In the genomic region with DNA sequence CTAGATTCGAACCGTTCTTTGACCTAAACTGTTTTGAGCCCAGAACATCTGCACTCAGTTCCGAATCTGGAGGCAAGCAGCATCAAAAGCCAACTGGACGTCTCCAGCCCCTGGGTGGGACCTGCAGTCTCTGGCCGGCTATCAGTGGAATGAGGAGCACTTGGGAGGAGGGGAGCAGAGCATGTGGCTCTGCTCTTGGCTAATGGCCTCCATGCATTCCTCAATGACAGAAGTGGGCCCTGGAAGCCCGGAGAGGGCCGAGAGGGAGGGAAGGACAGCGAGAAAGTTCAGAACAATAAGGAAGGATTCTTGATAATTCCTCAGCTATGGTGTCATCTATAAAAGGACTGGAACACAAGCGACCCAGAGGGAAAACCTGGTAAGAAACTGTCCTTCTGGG, we compare ENCODE assay signal across 9 mouse cellular contexts. TPM values are rescaled to one million over a fixed set of nuclear protein-coding genes. Genes with fewer than 3 reads are reported as not detected.
A peak's percentile ranks its signal among the peaks of the same experiment; 100 is the strongest.
DNase-seq lines count a peak whose midpoint lies in the region; ATAC-seq and TF ChIP-seq lines count a peak whose summit lies in the region.
"Had no signal": no experiment of that assay in that cellular context is flagged by ENCODE, and none has a peak within 500 bp of the region (broad histone marks: within the 10 kb centered on the region; RNA-seq: fewer than 3 reads in every experiment).

No protein-coding gene starts in this region.

- no peaks in the 10 kb centered on the region for H3K9me3 ChIP-seq in heart, postnatal 0 days (replicated peaks; ENCODE audit: control insufficient read depth, low read length)
- H3K9me3 ChIP-seq in midbrain, embryonic 16.5 days (replicated peaks; ENCODE audit: control insufficient read depth, low read length, poor library complexity, severe bottlenecking) = no peaks in the 10 kb centered on the region
- no peaks in the 10 kb centered on the region for H3K9me3 ChIP-seq in hindbrain, embryonic 12.5 days (replicated peaks)

- no peak for TF ChIP-seq EP300 in heart, postnatal 0 days (IDR thresholded peaks at IDR 0.05; ENCODE audit: low read depth)

- 24% methylated on average over 9 of the region's 9 CpGs for WGBS in heart, postnatal 0 days
- 80% methylated on average over 9 of the region's 9 CpGs for WGBS in midbrain, embryonic 16.5 days
- 78% methylated on average over 9 of the region's 9 CpGs for WGBS in hindbrain, embryonic 12.5 days

- TF ChIP-seq CTCF in heart, postnatal 0 days (IDR thresholded peaks at IDR 0.05; ENCODE audit: low read depth) = no peak

- peaks cover 28% of the 10 kb centered on the region for H3K4me1 ChIP-seq in heart, postnatal 0 days (ENCODE audit: control insufficient read depth, insufficient read depth)
- H3K4me1 ChIP-seq in midbrain, embryonic 16.5 days (ENCODE audit: control insufficient read depth, insufficient read depth, low read length) = peaks cover 7% of the 10 kb centered on the region
- H3K4me1 ChIP-seq in hindbrain, embryonic 12.5 days = peaks cover 28% of the 10 kb centered on the region

- peak overlapping the region; percentile 40 for H3K27ac ChIP-seq in heart, postnatal 0 days (ENCODE audit: low read depth)
- H3K27ac ChIP-seq in midbrain, embryonic 16.5 days (ENCODE audit: low read length) = no peak overlapping the region
- H3K27ac ChIP-seq in hindbrain, embryonic 12.5 days = no peak overlapping the region

- H3K4me3 ChIP-seq in heart, postnatal 0 days (ENCODE audit: low read depth, low read length) = no peak overlapping the region
- no peak overlapping the region for H3K4me3 ChIP-seq in midbrain, embryonic 16.5 days (ENCODE audit: low read depth, low read length)
- no peak overlapping the region for H3K4me3 ChIP-seq in hindbrain, embryonic 12.5 days

- no peaks in the 10 kb centered on the region for H3K27me3 ChIP-seq in heart, postnatal 0 days (ENCODE audit: control insufficient read depth, insufficient read depth, low read length)
- no peaks in the 10 kb centered on the region for H3K27me3 ChIP-seq in midbrain, embryonic 16.5 days (ENCODE audit: control insufficient read depth, insufficient read depth, low read depth, low read length)
- no peaks in the 10 kb centered on the region for H3K27me3 ChIP-seq in hindbrain, embryonic 12.5 days

- ATAC-seq in heart, postnatal 0 days (ENCODE audit: insufficient read depth, low read depth) = peak; percentile 58; the same call in 1 of the 2 replicates
- ATAC-seq in midbrain, embryonic 16.5 days = no peak
- ATAC-seq in hindbrain, embryonic 12.5 days (ENCODE audit: low FRiP score) = no peak
- no peak for ATAC-seq in megakaryocyte progenitor cell, adult 5-6 weeks (replicated peaks; ENCODE audit: poor library complexity)

- H3K4me2 ChIP-seq in heart, postnatal 0 days (ENCODE audit: low read depth, low read length) = no peak overlapping the region
- no peak overlapping the region for H3K4me2 ChIP-seq in midbrain, embryonic 16.5 days (ENCODE audit: low read length)
- no peak overlapping the region for H3K4me2 ChIP-seq in hindbrain, embryonic 12.5 days (replicated peaks)

- no peaks in the 10 kb centered on the region for H3K36me3 ChIP-seq in heart, postnatal 0 days (replicated peaks; ENCODE audit: control insufficient read depth, insufficient read depth, low read length)
- H3K36me3 ChIP-seq in midbrain, embryonic 16.5 days (ENCODE audit: control insufficient read depth, insufficient read depth, low read length) = no peaks in the 10 kb centered on the region
- no peaks in the 10 kb centered on the region for H3K36me3 ChIP-seq in hindbrain, embryonic 12.5 days

- no peak overlapping the region for H3K9ac ChIP-seq in heart, postnatal 0 days (replicated peaks; ENCODE audit: low read depth, low read length)
- H3K9ac ChIP-seq in midbrain, embryonic 16.5 days (ENCODE audit: low read depth, low read length) = no peak overlapping the region
- H3K9ac ChIP-seq in hindbrain, embryonic 12.5 days = no peak overlapping the region

- peak; percentile 50 for DNase-seq in testis, postnatal 14 days (ENCODE audit: low spot score)
- no peak for DNase-seq in testis, postnatal 10 days (ENCODE audit: low spot score)
- DNase-seq in heart, postnatal 0 days (ENCODE audit: low spot score) = peak; percentile 54
- peak; percentile 34 to 66 for DNase-seq in kidney, postnatal 25 days
- peak; percentile 65 to 74 for DNase-seq in urinary bladder, postnatal 4 days (ENCODE audit: low spot score in 2 of 2)
- DNase-seq: right cerebral cortex, postnatal 4 days had no signal

RNA-seq across cellular contexts. Expression of a gene that starts 59.7 kb away (rescaled TPM):
- total RNA-seq in heart, postnatal 0 days (2014; rRNA removed; ENCODE audit: low replicate concordance) = 13.9 and 23.2 TPM in 2 replicates
- polyA plus RNA-seq in heart, postnatal 0 days (2015; fragmentation: Nextera tagmentation; extraction: Ambion mirVana) = 2.6 and 3.5 TPM in 2 replicates
- polyA plus RNA-seq in midbrain, embryonic 16.5 days (2015; fragmentation: Nextera tagmentation; extraction: Ambion mirVana) = 5.6 and 6.9 TPM in 2 replicates
- polyA plus RNA-seq in hindbrain, embryonic 12.5 days (2016; fragmentation: Nextera tagmentation; extraction: Ambion mirVana) = 17.3 and 17.7 TPM in 2 replicates
- not detected in 2 replicates for total RNA-seq in megakaryocyte progenitor cell, adult 5-6 weeks (2015)
- total RNA-seq in megakaryocyte progenitor cell, adult 5-6 weeks (2017) = not detected in 2 replicates
